Mouse (Mus musculus): ENCODE measurements at regions not wholly inside any gene's neighbourhood (a gene's known extent, or its start where the extent isn't known, plus 50 kb on each side); places are given as distances from the start of the nearest gene placed in this dataset.

- no peak for DNase-seq (ENCODE audit: low spot score in 2 of 2)
These were observed 247.9 kb upstream of the Sulf2 start for GRCm38 (mm10) chr2:166403319-166403718.

- DNase-seq (ENCODE audit: low spot score in 2 of 2): peak; percentile 29 to 40
These were observed 246.4 kb upstream of the Sulf2 start for GRCm38 (mm10) chr2:166401860-166402259.

GRCm38 (mm10) chr2:166400304-166400703 lies 244.8 kb upstream of the Sulf2 start:
- no peak for DNase-seq (ENCODE audit: low spot score in 2 of 2)

GRCm38 (mm10) chr2:166399140-166399830 lies 243.8 kb upstream of the Sulf2 start:
- peak; percentile 24 to 27 for DNase-seq (ENCODE audit: low spot score in 2 of 2)

GRCm38 (mm10) chr2:166398774-166399139 lies 243.3 kb upstream of the Sulf2 start:
- DNase-seq (ENCODE audit: low spot score in 2 of 2): no peak

- DNase-seq (ENCODE audit: low spot score in 2 of 2): no peak
These were observed 242.7 kb upstream of the Sulf2 start for GRCm38 (mm10) chr2:166398156-166398555.

- DNase-seq (ENCODE audit: low spot score in 2 of 2): peak; percentile 68 to 75
These were observed 239.2 kb upstream of the Sulf2 start for GRCm38 (mm10) chr2:166394666-166395065.

GRCm38 (mm10) chr2:166391176-166391575 lies 235.7 kb upstream of the Sulf2 start:
- no peak for DNase-seq (ENCODE audit: low spot score in 2 of 2)

GRCm38 (mm10) chr2:166388050-166388449 lies 232.6 kb upstream of the Sulf2 start:
- no peak for DNase-seq (ENCODE audit: low spot score in 2 of 2)

GRCm38 (mm10) chr2:166386817-166387216 lies 231.4 kb upstream of the Sulf2 start:
- no peak for DNase-seq (ENCODE audit: low spot score in 2 of 2)

- no peak for DNase-seq (ENCODE audit: low spot score in 2 of 2)
These were observed 229.1 kb upstream of the Sulf2 start for GRCm38 (mm10) chr2:166384583-166384982.

GRCm38 (mm10) chr2:166383356-166383755 lies 227.9 kb upstream of the Sulf2 start:
- DNase-seq (ENCODE audit: low spot score in 2 of 2): no peak

GRCm38 (mm10) chr2:166382180-166382579 lies 226.7 kb upstream of the Sulf2 start:
- DNase-seq (ENCODE audit: low spot score in 2 of 2): no peak

GRCm38 (mm10) chr2:166380854-166381253 lies 225.4 kb upstream of the Sulf2 start:
- no peak for DNase-seq (ENCODE audit: low spot score in 2 of 2)

- DNase-seq (ENCODE audit: low spot score in 2 of 2): no peak
These were observed 222.9 kb upstream of the Sulf2 start for GRCm38 (mm10) chr2:166378325-166378724.

GRCm38 (mm10) chr2:166377329-166377728 lies 221.9 kb upstream of the Sulf2 start:
- no peak for DNase-seq (ENCODE audit: low spot score in 2 of 2)

- DNase-seq (ENCODE audit: low spot score in 2 of 2): no peak
These were observed 220.2 kb upstream of the Sulf2 start for GRCm38 (mm10) chr2:166375639-166376038.

GRCm38 (mm10) chr2:166370776-166371175 lies 215.3 kb upstream of the Sulf2 start:
- DNase-seq (ENCODE audit: low spot score in 2 of 2): no peak

GRCm38 (mm10) chr2:166361645-166362044 lies 206.2 kb upstream of the Sulf2 start:
- no peak for DNase-seq (ENCODE audit: low spot score in 2 of 2)

GRCm38 (mm10) chr2:166360786-166361185 lies 205.3 kb upstream of the Sulf2 start:
- no peak for DNase-seq (ENCODE audit: low spot score in 2 of 2)

- no peak for DNase-seq (ENCODE audit: low spot score in 2 of 2)
These were observed 204.5 kb upstream of the Sulf2 start for GRCm38 (mm10) chr2:166359995-166360394.

- peak; percentile 28 to 37 for DNase-seq (ENCODE audit: low spot score in 2 of 2)
These were observed 202.4 kb upstream of the Sulf2 start for GRCm38 (mm10) chr2:166357824-166358223.

GRCm38 (mm10) chr2:166355944-166356343 lies 200.5 kb upstream of the Sulf2 start:
- DNase-seq (ENCODE audit: low spot score in 2 of 2): no peak

- DNase-seq (ENCODE audit: low spot score in 2 of 2): no peak
These were observed 200.0 kb upstream of the Sulf2 start for GRCm38 (mm10) chr2:166355446-166355845.
